Mouse (Mus musculus): ENCODE results near the gene Zfp811. TPM values are rescaled to one million over a fixed set of nuclear protein-coding genes. Genes with fewer than 3 reads are reported as not detected.
"Not testable (repeated sequence)": the region's sequence is repeated elsewhere in the genome, so short reads cannot be mapped to it uniquely, and the experiment has no call there.

Zfp811 gene
- 0.29 and 0.45 TPM in 2 replicates for polyA plus RNA-seq (2015; fragmentation: Nextera tagmentation; extraction: Ambion mirVana)

GRCm38 (mm10) chr17:32809544-32810374 lies at the start of gene Zfp811:
Gene Zfp811, minus strand, starts transcription at chr17:32809931.
- WGBS = 2% methylated on average over 17 of the region's 17 CpGs
- TF ChIP-seq EP300 (IDR thresholded peaks at IDR 0.05) (no peak), CTCF (IDR thresholded peaks at IDR 0.05) (no peak)
- Histone ChIP-seq H3K4me3 (ENCODE audit: low read depth, low read length) (peak within 1 kb of the TSS; percentile 28; the same call in 1 of the 2 replicates), H3K27me3 (replicated peaks; ENCODE audit: insufficient read depth, low read length) (no peaks in the 10 kb centered on the region), H3K27ac (ENCODE audit: low read length) (no peak within 1 kb of the TSS), H3K4me1 (ENCODE audit: insufficient read depth, low read depth, low read length) (no peaks in the 10 kb centered on the region), H3K9ac (replicated peaks; ENCODE audit: low read depth) (no peak within 1 kb of the TSS), H3K9me3 (ENCODE audit: low read length) (no peaks in the 10 kb centered on the region), H3K36me3 (ENCODE audit: insufficient read depth, low read length) (no peaks in the 10 kb centered on the region), H3K4me2 (replicated peaks; ENCODE audit: low read depth, low read length) (peak within 1 kb of the TSS; percentile 55)
- peak; percentile 37 for DNase-seq (ENCODE audit: low spot score)
- ATAC-seq = peak; percentile 76

DNA sequence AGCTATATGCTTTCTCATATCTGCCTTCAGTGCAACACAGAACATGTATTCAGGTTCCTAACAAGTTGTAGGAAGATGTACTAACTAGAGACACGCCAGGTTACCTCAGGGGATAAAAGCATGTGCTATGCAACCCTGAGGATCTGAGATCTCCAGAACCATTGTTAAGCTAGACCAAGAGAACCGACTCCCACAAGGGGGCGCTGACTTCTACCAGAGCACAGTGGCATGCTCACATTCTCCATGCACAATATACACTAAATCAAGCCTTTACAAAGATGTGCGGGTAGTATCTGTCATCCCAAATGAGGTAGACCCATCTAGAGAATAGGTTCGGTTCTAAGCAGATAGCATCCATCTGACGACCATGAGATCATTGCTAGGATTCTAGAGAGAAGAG lies 47.0 kb upstream of the Zfp811 start:
- ATAC-seq; H3K36me3 ChIP-seq (ENCODE audit: insufficient read depth, low read length); H3K4me1 ChIP-seq (ENCODE audit: insufficient read depth, low read depth, low read length); H3K9me3 ChIP-seq (ENCODE audit: low read length); DNase-seq (ENCODE audit: low spot score); H3K9ac ChIP-seq (replicated peaks; ENCODE audit: low read depth); H3K27ac ChIP-seq (ENCODE audit: low read length); H3K4me3 ChIP-seq (ENCODE audit: low read depth, low read length); H3K27me3 ChIP-seq (replicated peaks; ENCODE audit: insufficient read depth, low read length); H3K4me2 ChIP-seq (replicated peaks; ENCODE audit: low read depth, low read length): not testable (repeated sequence)
- WGBS = 74% methylated on average over 2 of the region's 6 CpGs

- Histone ChIP-seq H3K36me3 (ENCODE audit: insufficient read depth, low read length) (no peaks in the 10 kb centered on the region), H3K4me2 (replicated peaks; ENCODE audit: low read depth, low read length) (no peak overlapping the region), H3K27ac (ENCODE audit: low read length) (no peak overlapping the region), H3K4me1 (ENCODE audit: insufficient read depth, low read depth, low read length) (no peaks in the 10 kb centered on the region), H3K4me3 (ENCODE audit: low read depth, low read length) (no peak overlapping the region), H3K9ac (replicated peaks; ENCODE audit: low read depth) (no peak overlapping the region), H3K27me3 (replicated peaks; ENCODE audit: insufficient read depth, low read length) (no peaks in the 10 kb centered on the region), H3K9me3 (ENCODE audit: low read length) (no peaks in the 10 kb centered on the region)
- TF ChIP-seq EP300 (IDR thresholded peaks at IDR 0.05) (no peak), CTCF (IDR thresholded peaks at IDR 0.05) (no peak)
- 58% methylated on average over 7 of the region's 7 CpGs for WGBS
- no peak for DNase-seq (ENCODE audit: low spot score)
- ATAC-seq = no peak
These were observed 41.9 kb upstream of the Zfp811 start for GRCm38 (mm10) chr17:32851581-32851980.

DNA sequence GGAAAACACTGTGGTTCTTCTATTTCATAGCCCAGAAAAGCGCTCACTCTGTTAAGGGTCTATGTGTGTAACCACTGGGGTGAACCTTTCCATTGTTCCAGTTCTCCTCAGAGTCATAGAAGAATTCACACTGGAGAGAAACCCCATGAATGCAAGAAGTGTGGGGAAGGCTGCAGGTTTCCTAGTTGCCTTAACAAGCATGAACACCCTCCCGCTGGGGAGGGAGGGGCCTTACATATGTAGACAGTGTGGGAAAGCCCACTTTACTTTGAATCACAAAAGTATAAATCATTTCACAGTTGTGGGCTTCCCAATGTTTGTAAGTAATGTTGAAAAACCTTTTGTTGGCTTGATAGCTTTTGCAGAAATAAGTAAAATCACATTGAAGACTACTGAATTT lies 31.7 kb upstream of the Zfp811 start:
- H3K27ac ChIP-seq (ENCODE audit: low read length) = no peak overlapping the region
- no peaks in the 10 kb centered on the region for H3K9me3 ChIP-seq (ENCODE audit: low read length)
- DNase-seq (ENCODE audit: low spot score) (no peak), ATAC-seq (no peak)
- H3K27me3 ChIP-seq (replicated peaks; ENCODE audit: insufficient read depth, low read length) = no peaks in the 10 kb centered on the region
- 70% methylated on average over 2 of the region's 2 CpGs for WGBS
- no peak overlapping the region for H3K4me3 ChIP-seq (ENCODE audit: low read depth, low read length)
- no peak overlapping the region for H3K4me2 ChIP-seq (replicated peaks; ENCODE audit: low read depth, low read length)
- no peak overlapping the region for H3K9ac ChIP-seq (replicated peaks; ENCODE audit: low read depth)
- H3K4me1 ChIP-seq (ENCODE audit: insufficient read depth, low read depth, low read length) = no peaks in the 10 kb centered on the region
- no peaks in the 10 kb centered on the region for H3K36me3 ChIP-seq (ENCODE audit: insufficient read depth, low read length)
- TF ChIP-seq EP300 (IDR thresholded peaks at IDR 0.05) = no peak
- no peak for TF ChIP-seq CTCF (IDR thresholded peaks at IDR 0.05)

- Histone ChIP-seq H3K4me2 (replicated peaks; ENCODE audit: low read depth, low read length) (no peak overlapping the region; the same call in 1 of the 2 replicates), H3K4me1 (ENCODE audit: insufficient read depth, low read depth, low read length) (no peaks in the 10 kb centered on the region), H3K27me3 (replicated peaks; ENCODE audit: insufficient read depth, low read length) (no peaks in the 10 kb centered on the region), H3K4me3 (ENCODE audit: low read depth, low read length) (no peak overlapping the region), H3K9ac (replicated peaks; ENCODE audit: low read depth) (no peak overlapping the region), H3K9me3 (ENCODE audit: low read length) (no peaks in the 10 kb centered on the region), H3K27ac (ENCODE audit: low read length) (no peak overlapping the region), H3K36me3 (ENCODE audit: insufficient read depth, low read length) (no peaks in the 10 kb centered on the region)
- 26% methylated on average over 15 of the region's 15 CpGs for WGBS
- no peak for ATAC-seq
- DNase-seq (ENCODE audit: low spot score) = peak; percentile 9
- TF ChIP-seq EP300 (IDR thresholded peaks at IDR 0.05) (no peak), CTCF (IDR thresholded peaks at IDR 0.05) (no peak)
These were observed 29.5 kb upstream of the Zfp811 start for GRCm38 (mm10) chr17:32839083-32839802.

- peak overlapping the region; percentile 73 for H3K4me2 ChIP-seq (replicated peaks; ENCODE audit: low read depth, low read length)
- H3K9me3 ChIP-seq (ENCODE audit: low read length) = no peaks in the 10 kb centered on the region
- H3K4me3 ChIP-seq (ENCODE audit: low read depth, low read length) = peak overlapping the region; percentile 60; the same call in 1 of the 2 replicates
- no peak overlapping the region for H3K9ac ChIP-seq (replicated peaks; ENCODE audit: low read depth)
- DNase-seq (ENCODE audit: low spot score) = no peak
- H3K27me3 ChIP-seq (replicated peaks; ENCODE audit: insufficient read depth, low read length) = no peaks in the 10 kb centered on the region
- no peak for ATAC-seq
- no peaks in the 10 kb centered on the region for H3K36me3 ChIP-seq (ENCODE audit: insufficient read depth, low read length)
- H3K27ac ChIP-seq (ENCODE audit: low read length) = no peak overlapping the region
- no peak for TF ChIP-seq CTCF (IDR thresholded peaks at IDR 0.05)
- TF ChIP-seq EP300 (IDR thresholded peaks at IDR 0.05) = no peak
- 31% methylated on average over 3 of the region's 3 CpGs for WGBS
- H3K4me1 ChIP-seq (ENCODE audit: insufficient read depth, low read depth, low read length) = no peaks in the 10 kb centered on the region
These were observed 20.7 kb upstream of the Zfp811 start for GRCm38 (mm10) chr17:32830418-32830782.
